Mouse (Mus musculus) kidney, adult 11 months (tissue): ENCODE data around the gene Trdmt1.
"Not testable (repeated sequence)": the region's sequence is repeated elsewhere in the genome, so short reads cannot be mapped to it uniquely, and the experiment has no call there.

Source experiments
- DNase-seq: peaks from one replicate; pipeline ENCODE4 v3.0.0; 2022

The Trdmt1 gene

DNA sequence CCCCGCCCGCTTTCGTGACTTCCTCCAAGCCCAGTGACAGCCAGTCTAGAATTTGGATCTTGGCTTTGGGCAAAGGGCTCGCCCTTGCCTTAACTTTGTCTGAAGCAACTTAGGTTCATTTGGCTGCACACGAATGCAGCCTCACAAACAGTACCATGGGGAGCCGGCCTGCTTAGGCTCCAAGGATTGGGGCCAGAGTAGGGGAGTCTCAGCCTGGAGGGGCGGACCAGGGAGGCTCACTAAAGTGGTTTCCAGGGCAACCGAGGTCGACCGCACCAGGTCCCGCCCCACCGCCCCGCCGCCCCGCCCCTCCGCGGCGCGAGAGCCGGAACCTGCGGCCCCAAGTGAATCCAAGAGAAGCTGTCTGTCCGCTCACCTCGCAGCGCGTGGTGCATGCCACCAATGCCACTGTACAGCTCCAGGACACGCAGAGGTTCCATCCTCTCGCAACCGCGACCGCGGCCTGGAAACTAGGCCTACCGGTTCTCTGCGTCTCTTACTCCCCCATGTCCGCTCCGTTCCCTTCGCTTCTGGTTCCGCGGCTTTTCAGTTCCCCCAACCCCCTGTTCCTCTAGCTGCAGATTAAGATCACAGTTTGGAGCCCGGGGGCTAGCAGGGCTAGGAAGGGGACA lies at the start of gene Trdmt1:
TSS of gene Trdmt1 (minus strand) at position 476 of the 632 bp plus-strand sequence.
- peak; percentile 78 for DNase-seq

DNA sequence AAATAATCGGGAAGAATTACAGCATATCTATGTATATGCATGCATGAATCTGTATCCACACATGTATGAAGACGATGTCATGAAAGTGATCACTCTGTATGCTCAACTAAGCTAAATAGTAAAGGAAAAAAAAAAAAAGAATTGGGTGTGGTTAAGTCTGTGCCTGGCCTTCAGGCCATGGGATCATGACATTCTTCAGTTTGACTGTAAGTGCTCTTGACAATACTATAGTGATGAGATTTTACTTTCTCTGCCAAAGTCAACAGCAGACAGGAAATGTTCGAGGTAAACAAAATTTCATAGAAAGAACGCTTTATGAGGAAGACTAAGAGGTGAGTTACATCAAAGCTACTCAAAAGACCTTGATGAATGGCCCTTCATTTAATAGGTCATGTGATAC lies 48.9 kb upstream of the Trdmt1 start:
- no peak for DNase-seq

DNA sequence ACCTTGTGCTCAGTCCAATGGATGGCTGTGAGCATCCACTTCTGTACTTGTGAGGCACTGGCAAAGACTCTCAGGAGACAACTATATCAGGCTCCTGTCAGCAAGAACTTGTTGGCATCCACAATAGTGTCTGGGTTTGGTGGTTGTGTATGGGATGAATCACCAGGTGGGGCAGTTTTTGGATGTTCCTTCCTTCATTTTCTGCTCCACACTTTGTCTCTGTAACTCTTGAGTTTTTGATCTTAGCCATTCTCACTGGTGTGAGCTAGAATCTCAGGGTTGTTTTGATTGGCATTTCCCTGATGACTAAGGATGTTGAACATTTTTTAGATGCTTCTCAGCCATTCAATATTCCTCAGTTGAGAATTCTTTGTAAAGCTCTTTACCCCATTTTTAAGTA lies 39.3 kb upstream of the Trdmt1 start:
- not testable (repeated sequence) for DNase-seq

DNA sequence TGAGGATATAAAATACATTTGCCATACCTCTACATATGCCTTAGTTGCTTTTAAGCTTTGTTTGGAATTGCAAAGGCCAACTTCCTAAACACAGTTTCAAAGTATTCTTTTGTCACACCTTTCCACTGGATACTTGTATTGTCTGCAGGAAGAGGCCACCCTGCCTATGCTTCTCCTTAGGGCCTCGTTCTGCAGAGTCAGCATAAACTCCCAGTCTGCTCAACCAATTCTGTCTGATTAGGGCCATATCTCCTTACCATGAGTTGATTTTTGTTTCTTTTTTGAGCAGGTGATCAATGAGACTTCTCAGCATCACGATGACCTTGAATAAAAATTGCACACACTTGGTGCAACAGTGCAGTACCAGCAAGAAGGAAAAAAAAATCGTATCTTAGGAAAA lies 37.7 kb upstream of the Trdmt1 start:
- no peak for DNase-seq

DNA sequence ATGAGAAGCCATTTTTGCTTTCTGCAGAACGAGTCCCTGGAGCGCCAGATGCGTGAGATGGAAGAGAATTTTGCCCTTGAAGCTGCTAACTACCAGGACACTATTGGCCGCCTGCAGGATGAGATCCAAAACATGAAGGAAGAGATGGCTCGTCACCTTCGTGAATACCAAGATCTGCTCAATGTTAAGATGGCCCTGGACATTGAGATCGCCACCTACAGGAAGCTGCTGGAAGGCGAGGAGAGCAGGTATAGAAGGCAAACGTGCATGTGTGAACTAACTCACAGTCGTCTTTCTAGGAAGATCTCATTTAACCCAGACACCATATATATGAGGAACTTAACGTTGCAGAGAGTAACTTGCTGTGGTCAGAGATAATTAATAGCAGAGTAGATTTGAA lies 35.5 kb upstream of the Trdmt1 start:
- DNase-seq: no peak

DNA sequence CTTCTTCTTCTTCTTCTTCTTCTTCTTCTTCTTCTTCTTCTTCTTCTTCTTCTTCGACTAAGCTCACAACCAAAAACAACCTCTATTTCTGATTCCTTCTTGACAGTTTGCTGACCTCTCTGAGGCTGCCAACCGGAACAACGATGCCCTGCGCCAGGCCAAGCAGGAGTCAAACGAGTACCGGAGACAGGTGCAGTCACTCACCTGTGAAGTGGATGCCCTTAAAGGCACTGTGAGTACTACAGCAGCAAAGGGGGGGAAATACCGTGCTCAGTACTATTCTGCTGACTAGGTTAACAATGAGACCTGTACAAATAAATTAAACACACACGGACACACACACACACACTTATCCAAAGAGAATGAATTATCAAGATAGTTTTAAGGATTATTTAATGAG lies 34.8 kb upstream of the Trdmt1 start:
- no peak for DNase-seq

DNA sequence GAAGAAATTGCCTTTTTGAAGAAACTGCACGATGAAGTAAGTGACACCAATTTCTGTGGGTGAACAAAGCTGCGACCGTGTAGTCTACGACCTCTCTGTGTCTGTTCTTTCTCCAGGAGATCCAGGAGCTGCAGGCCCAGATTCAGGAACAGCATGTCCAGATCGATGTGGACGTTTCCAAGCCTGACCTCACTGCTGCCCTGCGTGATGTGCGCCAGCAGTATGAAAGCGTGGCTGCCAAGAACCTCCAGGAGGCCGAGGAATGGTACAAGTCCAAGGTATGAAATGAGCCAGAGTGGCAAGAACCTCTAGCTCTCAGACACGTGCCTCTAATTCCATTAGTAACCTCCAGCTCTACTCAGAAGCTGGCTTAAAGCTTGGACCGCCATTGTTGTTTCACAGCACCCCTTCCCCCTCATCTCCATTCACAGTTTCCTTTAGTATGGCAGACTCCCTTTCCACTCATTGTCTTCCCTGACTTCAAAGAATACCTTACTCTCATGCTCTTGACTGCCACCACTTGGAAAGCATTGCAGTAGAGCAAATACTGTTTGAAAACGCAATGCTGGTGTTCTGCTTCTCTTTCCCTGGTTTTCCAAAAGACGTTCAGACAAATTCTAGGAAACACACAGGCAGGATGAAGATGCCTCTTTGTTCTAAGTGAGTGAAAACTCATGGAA lies 34.1 kb upstream of the Trdmt1 start:
- no peak for DNase-seq

DNA sequence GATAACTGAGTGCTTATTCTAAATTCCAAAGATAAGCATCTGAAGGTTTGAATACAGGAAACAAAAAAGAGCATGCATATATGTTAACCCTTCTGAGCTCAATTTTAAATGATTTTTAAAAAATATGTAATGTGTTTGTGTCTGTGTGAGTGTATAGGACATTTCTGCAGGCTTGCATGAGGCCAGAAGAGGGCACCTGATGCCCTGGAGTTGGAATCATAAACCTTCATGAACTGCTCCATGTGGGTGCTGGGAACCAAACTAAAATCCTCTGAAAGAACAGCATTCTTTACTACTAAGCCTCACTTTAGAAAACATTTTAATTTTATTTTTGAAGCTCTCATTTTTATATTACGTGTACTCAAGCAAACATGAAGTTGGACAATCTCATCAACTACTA lies 32.9 kb upstream of the Trdmt1 start:
- no peak for DNase-seq

DNA sequence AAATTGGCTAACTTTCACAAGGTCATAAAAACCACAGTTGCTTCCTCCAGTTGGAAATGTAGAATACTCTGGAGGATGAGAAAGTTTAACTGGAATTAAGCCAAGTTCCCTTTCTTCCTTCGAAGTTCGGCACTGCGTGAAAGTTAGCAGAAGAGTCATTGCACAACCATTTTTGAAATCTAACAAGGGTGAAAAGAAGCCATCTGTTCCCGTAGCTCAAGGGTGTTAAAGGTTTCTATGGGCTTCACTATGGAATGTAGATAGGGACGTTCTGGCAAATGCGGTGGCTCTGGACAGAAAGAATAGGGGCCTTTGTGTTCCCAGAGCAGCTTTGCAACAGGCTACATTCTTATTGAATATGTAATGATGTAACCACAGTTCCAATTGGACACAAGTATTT lies 31.5 kb upstream of the Trdmt1 start:
- DNase-seq: no peak

DNA sequence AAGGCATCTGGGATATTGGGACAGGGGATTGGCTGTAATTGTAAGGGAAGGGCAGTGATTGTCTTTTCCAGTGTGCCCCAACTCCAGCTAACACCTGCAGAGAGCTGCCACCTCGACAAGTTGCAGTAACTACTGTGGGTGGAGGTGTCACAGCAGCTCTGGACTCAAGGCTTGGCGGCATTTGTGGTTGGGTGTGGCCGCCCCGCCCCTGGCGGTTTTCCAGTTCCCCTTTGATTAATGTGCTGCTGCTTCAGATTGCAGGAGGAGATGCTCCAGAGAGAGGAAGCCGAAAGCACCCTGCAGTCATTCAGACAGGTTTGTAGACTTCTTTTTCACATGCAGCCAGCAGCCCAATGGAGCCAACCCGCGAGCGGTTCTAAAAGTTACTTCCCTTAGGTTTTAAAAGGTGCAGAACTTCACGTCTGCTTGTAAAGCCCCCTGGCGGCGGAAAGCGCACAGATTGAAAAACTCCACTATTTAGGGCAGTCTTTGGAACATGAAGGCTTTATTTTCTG lies 30.9 kb upstream of the Trdmt1 start:
- DNase-seq: peak; percentile 66

DNA sequence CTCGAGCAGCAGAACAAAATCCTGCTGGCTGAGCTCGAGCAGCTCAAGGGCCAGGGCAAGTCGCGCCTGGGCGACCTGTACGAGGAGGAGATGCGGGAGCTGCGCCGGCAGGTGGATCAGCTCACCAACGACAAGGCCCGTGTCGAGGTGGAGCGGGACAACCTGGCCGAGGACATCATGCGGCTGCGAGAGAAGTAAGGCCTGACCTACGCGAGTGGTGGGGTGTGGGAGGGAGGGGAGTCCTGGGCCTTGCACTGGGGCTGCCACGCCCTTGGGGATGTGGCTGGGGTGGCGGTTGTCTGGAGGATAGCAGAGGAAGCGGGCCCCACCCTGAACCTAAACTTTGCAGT lies 30.3 kb upstream of the Trdmt1 start:
- no peak for DNase-seq

DNA sequence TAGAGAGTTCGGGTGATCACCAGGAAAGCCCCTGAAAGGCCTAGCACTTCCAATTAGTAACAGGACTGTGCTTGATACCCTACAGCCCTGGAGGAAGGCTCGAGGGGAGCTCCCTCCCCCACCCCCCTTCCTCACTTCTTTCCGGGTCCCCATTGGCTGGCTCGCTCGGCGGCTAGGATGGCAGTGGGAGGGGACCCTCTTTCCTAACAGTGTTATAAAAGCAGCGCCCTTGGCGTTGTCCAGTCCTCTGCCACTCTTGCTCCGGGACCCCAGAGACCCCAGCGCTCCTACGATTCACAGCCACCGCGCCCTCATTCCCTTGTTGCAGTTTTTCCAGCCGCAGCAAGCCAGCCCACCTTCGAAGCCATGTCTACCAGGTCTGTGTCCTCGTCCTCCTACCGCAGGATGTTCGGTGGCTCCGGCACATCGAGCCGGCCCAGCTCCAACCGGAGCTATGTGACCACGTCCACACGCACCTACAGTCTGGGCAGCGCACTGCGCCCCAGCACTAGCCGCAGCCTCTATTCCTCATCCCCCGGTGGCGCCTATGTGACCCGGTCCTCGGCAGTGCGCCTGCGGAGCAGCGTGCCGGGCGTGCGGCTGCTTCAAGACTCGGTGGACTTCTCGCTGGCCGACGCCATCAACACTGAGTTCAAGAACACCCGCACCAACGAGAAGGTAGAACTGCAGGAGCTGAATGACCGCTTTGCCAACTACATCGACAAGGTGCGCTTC lies 29.8 kb upstream of the Trdmt1 start:
- peak; percentile 35 for DNase-seq

DNA sequence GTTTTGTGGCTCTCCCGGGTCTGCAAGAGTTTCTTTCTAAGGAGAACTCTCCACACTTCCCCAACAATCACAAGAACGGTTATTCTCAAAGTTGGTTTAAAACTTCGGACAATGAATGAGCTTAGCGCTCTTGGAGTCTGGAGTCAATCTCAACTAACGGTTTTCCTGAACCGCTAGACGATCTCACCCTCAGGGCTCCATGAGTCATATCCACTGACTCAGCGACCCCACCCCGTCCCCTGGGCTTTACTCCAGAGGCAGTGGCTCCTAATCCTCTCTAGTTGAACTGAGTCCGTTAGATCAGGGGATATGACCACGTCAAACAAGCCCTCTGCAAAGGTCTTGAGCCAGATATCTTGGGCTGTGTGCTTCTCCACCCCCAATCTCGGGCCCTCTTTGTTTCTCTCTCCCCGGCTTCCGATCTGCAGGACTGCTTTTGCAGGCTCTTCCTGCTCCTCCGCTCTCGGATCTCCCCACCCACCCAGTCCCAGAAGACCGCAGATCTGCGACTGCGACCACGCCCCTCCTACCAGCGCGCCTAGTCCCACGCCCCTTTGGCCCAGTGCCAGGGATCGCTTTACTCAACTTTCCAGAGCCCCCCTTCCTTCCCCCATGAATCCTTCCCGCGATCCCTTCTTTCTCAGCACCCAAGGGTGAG lies 29.1 kb upstream of the Trdmt1 start, which contains the start of gene Vim:
TSS of gene Vim (plus strand) at position 520 of the 658 bp plus-strand sequence.
- DNase-seq: peak; percentile 48

DNA sequence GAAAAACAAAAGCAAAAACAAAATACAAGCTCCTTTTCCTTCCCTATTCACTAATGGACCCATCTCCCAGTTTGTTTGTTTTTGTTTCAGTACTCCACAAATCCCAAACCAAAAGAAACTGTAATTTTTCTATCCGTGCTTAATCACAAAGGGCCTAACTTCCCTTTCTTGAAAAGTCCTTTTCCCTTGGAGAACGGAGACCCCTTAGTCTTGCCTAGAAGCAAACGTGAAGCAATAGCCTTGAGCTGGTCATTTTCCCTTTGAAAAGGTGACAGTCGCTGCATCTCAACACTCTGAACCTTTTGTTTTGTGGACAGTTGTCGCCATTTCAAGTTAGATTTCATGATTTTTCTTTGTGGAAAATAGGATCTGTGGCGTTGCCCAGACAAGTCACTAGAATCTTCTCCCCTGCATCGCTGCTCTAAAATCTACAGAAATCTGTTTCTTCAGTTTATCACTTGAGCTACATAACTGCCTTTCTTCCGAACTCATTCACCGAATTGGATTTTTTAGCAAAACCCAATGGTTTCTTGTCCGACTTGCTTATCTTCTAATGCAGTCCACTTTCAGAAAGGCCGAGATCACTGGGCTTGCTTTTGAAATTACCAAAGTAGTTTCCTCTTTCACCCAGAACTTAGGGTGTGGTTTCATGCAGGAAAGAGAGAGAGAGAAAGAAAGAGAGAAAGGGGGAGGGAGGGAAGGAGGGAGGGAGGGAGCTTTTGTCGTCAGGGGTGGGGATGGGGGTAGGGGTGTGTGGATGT lies 28.4 kb upstream of the Trdmt1 start:
- DNase-seq: no peak

DNA sequence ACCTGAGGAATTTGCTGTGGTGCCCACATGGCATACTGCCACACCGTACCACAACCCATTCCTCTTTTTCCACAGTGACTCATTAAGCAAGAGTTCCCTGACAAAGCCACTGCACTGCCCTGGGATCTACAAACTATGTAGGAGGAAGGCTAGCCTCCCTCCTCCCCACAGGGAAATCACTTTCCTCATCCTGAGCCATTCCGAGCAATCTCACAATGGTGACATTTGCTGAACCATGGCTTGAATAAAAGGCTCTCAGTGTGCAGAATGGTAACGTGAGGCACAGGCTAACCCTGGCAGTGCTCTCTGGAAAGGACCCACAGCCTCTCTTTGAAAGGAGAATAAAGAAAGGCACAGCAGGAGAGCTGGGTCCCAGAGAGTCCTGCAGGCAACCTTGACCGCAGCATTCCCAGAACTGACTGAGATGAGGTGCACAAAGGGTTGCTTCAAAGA lies 27.7 kb upstream of the Trdmt1 start:
- DNase-seq: no peak

DNA sequence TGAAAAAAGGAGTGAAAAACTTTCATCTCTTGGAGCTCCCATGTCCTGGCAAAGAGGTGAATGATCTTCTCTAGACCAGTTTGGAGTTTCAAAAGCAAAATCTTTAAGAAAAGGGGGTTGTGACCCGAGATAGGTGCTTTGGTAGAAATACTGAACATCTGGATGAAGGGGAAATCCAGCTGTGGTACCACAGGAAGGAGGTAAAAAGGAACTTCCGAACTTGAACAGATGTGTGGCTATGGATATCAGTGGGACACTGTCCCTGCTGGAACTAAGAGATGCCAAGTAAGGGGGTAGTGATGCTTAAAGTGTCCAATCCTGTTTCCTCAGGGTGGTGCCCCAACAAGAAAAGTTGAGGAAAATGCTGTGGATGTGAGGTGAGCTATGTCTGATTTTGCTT lies 25.7 kb upstream of the Trdmt1 start:
- DNase-seq: no peak

DNA sequence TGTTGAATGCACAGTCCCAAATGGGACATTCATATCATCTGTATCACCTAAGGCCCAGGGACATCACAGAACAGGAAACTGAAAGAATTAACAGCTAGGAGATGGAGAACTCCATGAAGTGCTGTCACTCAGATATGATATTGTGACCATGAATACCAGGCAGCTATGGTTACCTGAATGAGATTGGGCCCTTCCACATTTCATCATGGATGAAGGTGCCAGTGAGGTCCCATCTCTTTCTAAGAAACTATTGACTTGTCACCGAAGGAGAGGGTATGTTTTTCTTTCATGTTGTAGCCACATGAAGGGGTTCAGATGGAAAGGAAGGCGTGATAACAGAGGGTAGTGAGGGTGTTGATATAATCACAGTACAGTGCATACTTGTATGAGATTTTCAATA lies 15.9 kb upstream of the Trdmt1 start:
- no peak for DNase-seq

DNA sequence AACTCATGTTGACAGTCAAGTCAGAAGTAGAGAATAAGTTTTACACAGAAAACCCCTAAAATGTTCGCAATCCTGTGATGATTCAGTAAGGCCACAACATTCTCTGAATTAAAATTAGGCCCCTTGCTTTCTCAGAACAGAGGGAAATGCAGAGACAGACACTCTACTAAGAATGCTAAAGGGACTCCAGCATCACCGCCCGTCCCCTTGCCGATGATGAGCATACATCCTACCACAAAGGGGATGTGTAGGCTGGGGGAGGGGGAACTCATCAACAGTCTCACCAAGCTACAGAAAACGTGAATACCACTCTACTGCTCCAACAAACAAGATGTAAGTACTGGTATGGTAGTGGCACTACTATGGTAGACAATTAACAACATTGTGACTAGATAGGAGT lies 15.3 kb upstream of the Trdmt1 start:
- DNase-seq: no peak

DNA sequence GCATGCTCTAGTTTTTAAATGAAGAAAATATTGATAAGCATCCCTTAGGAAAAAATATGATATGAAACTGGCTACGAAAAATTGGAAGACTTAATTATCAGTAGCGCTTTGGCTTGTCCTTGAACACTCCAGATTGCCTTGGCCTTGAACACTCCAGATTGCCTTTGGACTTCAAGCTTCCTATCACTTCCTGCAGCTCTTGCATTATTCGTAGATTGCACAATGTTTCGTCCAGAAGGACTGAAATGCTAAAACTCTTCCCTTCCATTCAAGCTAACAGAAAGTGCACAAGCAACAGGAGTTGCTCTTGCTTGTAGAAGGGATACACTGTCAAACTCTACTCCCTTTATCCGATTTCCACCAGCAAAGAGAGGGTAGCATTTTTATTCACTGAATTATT lies 14.8 kb upstream of the Trdmt1 start:
- DNase-seq: no peak

DNA sequence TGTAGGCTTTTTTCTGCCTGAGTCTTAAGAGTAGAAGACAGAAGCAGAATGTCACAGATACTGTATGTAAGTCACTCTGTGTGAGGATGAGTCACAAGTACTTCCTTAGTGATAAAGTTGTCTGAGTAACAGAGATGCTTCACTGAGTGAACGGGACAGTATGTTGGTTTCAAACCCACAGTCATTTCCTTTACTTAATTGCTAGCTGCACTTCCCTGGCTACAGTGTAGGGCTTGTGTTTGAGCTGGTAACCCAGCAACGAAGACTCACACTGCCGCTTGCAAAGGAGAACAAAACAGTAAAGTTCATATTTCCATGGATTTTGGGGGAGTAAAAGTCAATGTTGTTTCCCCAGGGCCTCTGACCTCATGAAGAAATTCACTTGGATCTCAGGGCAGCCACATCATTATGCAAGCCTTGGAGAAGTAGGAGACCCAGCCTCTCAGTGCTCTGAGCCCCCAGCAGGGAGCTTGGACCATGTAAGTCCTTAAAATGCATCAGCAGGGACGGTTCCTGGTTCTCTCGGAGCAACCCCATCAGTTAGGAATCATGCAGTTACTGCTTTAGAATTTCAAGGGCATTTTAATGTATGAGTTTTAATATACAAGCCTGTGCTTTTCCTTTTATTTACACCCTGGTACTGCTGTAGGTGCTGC lies 14.3 kb upstream of the Trdmt1 start:
- no peak for DNase-seq

DNA sequence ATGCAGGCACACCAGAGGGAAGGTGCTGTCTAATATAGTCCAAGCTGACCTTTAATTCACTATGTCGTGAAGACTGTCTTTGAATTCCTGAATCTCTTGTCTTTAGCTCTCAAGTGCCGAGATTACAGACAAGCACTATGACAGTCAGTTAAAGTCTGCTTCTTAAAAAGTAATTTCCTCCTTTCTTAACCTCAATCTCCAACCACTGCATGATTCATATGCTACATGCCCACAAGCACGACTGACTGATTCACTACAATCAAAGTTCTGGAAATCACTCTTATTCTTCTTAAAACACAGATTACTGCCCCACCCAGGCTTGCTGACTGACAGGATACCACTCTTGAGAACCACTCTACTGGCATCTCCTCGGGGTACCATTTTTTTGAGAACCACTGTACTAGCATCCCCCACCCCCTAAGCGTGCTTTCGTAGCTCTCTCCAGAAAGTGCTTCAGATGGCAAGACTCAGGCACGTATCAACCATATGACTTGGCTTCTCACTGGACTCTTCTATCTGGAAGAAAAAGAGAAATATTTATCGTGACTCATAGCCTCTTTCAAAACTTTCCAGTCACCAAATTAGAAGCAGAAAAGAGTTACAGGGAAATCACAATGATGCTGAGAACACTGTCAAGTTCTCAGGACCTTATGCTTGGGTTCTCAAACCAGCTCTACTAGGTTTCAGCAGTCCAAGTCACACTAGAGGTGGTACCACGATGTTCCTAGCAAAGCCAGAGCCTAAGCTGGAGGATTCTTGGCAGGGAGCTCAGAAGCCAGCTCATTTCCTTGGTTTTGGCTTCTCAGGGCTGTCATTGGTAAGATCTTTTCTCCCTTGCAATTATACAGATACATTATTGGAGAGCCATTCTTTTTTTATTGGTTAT lies 12.9 kb upstream of the Trdmt1 start:
- no peak for DNase-seq
